Mouse (Mus musculus) forebrain, embryonic 16.5 days (tissue): ENCODE results near the gene Smg9. TPM values are rescaled to one million over a fixed set of nuclear protein-coding genes. Genes with fewer than 3 reads are reported as not detected.
A peak's percentile ranks its signal among the peaks of the same experiment; 100 is the strongest.

Experiments
- ATAC-seq: fragments of 200-750 bp; cut with Nextera tagmentation; 2 replicates; pipeline ENCODE4 v1.8.0; 2017; ENCODE audit warnings: mild to moderate bottlenecking, moderate library complexity
- H3K27ac ChIP-seq: fragments of 300-500 bp; sonication (generic); 2 replicates; pipeline ENCODE4 v1.5.1; 2014; ENCODE audit warnings: low read length, control low read depth
- H3K27me3 ChIP-seq: fragments of 300-500 bp; sonication (generic); replicated peaks from 2 replicates; pipeline ENCODE4 v1.6.1; 2014; ENCODE audit warnings: low read length; ENCODE audit not compliant: control insufficient read depth, insufficient read depth
- H3K36me3 ChIP-seq: fragments of 300-500 bp; sonication (generic); 2 replicates; pipeline ENCODE4 v1.6.1; 2014; ENCODE audit not compliant: control insufficient read depth, insufficient read depth
- H3K4me1 ChIP-seq: fragments of 300-500 bp; sonication (generic); replicated peaks from 2 replicates; pipeline ENCODE4 v1.6.1; 2014; ENCODE audit warnings: low read length; ENCODE audit not compliant: control insufficient read depth, insufficient read depth
- H3K4me2 ChIP-seq: fragments of 300-500 bp; sonication (generic); 2 replicates; pipeline ENCODE4 v1.6.1; 2014; ENCODE audit warnings: mild to moderate bottlenecking, low read length, control low read depth
- H3K4me3 ChIP-seq: fragments of 300-500 bp; sonication (generic); replicated peaks from 2 replicates; pipeline ENCODE4 v1.5.1; 2014; ENCODE audit warnings: mild to moderate bottlenecking, low read length, control low read depth
- H3K9ac ChIP-seq: fragments of 300-500 bp; sonication (generic); replicated peaks from 2 replicates; pipeline ENCODE4 v1.6.1; 2014; ENCODE audit warnings: low read depth, low read length, control low read depth
- H3K9me3 ChIP-seq: fragments of 300-500 bp; sonication (generic); 2 replicates; pipeline ENCODE4 v1.6.1; 2016; ENCODE audit warnings: low read length; ENCODE audit not compliant: control insufficient read depth
- WGBS: fragments of 180-500 bp; shearing (Covaris S2); extraction: QIAGEN DNeasy Blood & Tissue Kit; methylation state at CpG from one replicate; pipeline ENCODE4 v1.1.7; 2014; 5-methylcytosine and 5-hydroxymethylcytosine counted together
- polyA plus RNA-seq: library from polyadenylated mRNA; unstranded; fragments of >200 nt; fragmentation: Nextera tagmentation; extraction: Ambion mirVana; gene quantifications from 2 replicates; pipeline ENCODE4 v1.2.1, GENCODE M21; 2015

Smg9 gene
- polyA plus RNA-seq, 1 experiment from 2014 or later: 35.2 TPM

- H3K27ac ChIP-seq: no peak overlapping the region
- WGBS: 10% methylated on average over 11 of the region's 11 CpGs
- no peaks in the 10 kb centered on the region for H3K9me3 ChIP-seq
- no peak overlapping the region for H3K9ac ChIP-seq
- no peak overlapping the region for H3K4me3 ChIP-seq
- H3K27me3 ChIP-seq: no peaks in the 10 kb centered on the region
- no peaks in the 10 kb centered on the region for H3K36me3 ChIP-seq
- no peaks in the 10 kb centered on the region; the same call in 1 of the 2 replicates for H3K4me1 ChIP-seq
- ATAC-seq: peak; percentile 59
- H3K4me2 ChIP-seq: peak overlapping the region; percentile 35
These were observed 14.6 kb upstream of the Smg9 start for GRCm38 (mm10) chr7:24384827-24385226.

- Histone ChIP-seq H3K9me3 (no peaks in the 10 kb centered on the region), H3K9ac (no peak overlapping the region), H3K4me2 (no peak overlapping the region), H3K27ac (no peak overlapping the region), H3K36me3 (no peaks in the 10 kb centered on the region), H3K4me1 (no peaks in the 10 kb centered on the region; the same call in 1 of the 2 replicates), H3K27me3 (no peaks in the 10 kb centered on the region), H3K4me3 (no peak overlapping the region)
- no peak for ATAC-seq
- WGBS: 88% methylated on average over 10 of the region's 10 CpGs
These were observed 12.3 kb upstream of the Smg9 start for GRCm38 (mm10) chr7:24387059-24387556.

GRCm38 (mm10) chr7:24389516-24390187 lies 9.8 kb upstream of the Smg9 start:
- no peaks in the 10 kb centered on the region for H3K27me3 ChIP-seq
- WGBS: 70% methylated on average over 13 of the region's 13 CpGs
- H3K36me3 ChIP-seq: no peaks in the 10 kb centered on the region
- H3K9ac ChIP-seq: no peak overlapping the region
- no peak for ATAC-seq
- H3K27ac ChIP-seq: no peak overlapping the region
- no peak overlapping the region for H3K4me3 ChIP-seq
- no peaks in the 10 kb centered on the region for H3K9me3 ChIP-seq
- no peaks in the 10 kb centered on the region; the same call in 1 of the 2 replicates for H3K4me1 ChIP-seq
- no peak overlapping the region for H3K4me2 ChIP-seq

GRCm38 (mm10) chr7:24390512-24390911 lies 8.9 kb upstream of the Smg9 start:
- H3K36me3 ChIP-seq: no peaks in the 10 kb centered on the region
- no peak overlapping the region for H3K9ac ChIP-seq
- WGBS: 69% methylated on average over 7 of the region's 7 CpGs
- H3K4me2 ChIP-seq: no peak overlapping the region
- no peak overlapping the region for H3K27ac ChIP-seq
- no peaks in the 10 kb centered on the region for H3K27me3 ChIP-seq
- H3K4me1 ChIP-seq: no peaks in the 10 kb centered on the region
- ATAC-seq: no peak
- H3K4me3 ChIP-seq: no peak overlapping the region
- no peaks in the 10 kb centered on the region for H3K9me3 ChIP-seq

- Histone ChIP-seq H3K9ac (no peak overlapping the region), H3K4me3 (no peak overlapping the region), H3K9me3 (no peaks in the 10 kb centered on the region), H3K4me2 (no peak overlapping the region), H3K4me1 (no peaks in the 10 kb centered on the region), H3K36me3 (no peaks in the 10 kb centered on the region), H3K27ac (no peak overlapping the region), H3K27me3 (no peaks in the 10 kb centered on the region)
- WGBS: 45% methylated on average over 5 of the region's 5 CpGs
- 0 out of 2 replicates have a peak, but pooled peaks have one; percentile 45 for ATAC-seq
These were observed 8.3 kb upstream of the Smg9 start for GRCm38 (mm10) chr7:24391077-24391476.

- no peak for ATAC-seq
- H3K9me3 ChIP-seq: no peaks in the 10 kb centered on the region
- H3K9ac ChIP-seq: no peak overlapping the region
- no peaks in the 10 kb centered on the region for H3K36me3 ChIP-seq
- no peak overlapping the region for H3K4me2 ChIP-seq
- no peak overlapping the region for H3K4me3 ChIP-seq
- no peaks in the 10 kb centered on the region for H3K27me3 ChIP-seq
- H3K4me1 ChIP-seq: no peaks in the 10 kb centered on the region
- WGBS: 75% methylated on average over 2 of the region's 2 CpGs
- no peak overlapping the region for H3K27ac ChIP-seq
These were observed 7.7 kb upstream of the Smg9 start for GRCm38 (mm10) chr7:24391687-24392086.

GRCm38 (mm10) chr7:24394054-24394453 lies 5.4 kb upstream of the Smg9 start:
- no peak overlapping the region for H3K4me3 ChIP-seq
- no peaks in the 10 kb centered on the region for H3K9me3 ChIP-seq
- 72% methylated on average over 3 of the region's 3 CpGs for WGBS
- H3K36me3 ChIP-seq: no peaks in the 10 kb centered on the region
- no peak for ATAC-seq
- no peak overlapping the region for H3K9ac ChIP-seq
- H3K27ac ChIP-seq: no peak overlapping the region
- no peak overlapping the region for H3K4me2 ChIP-seq
- H3K27me3 ChIP-seq: no peaks in the 10 kb centered on the region
- no peaks in the 10 kb centered on the region for H3K4me1 ChIP-seq

- ATAC-seq: no peak
- WGBS: 86% methylated on average over 15 of the region's 15 CpGs
- H3K4me3 ChIP-seq: no peak overlapping the region
- no peak overlapping the region for H3K9ac ChIP-seq
- H3K4me2 ChIP-seq: no peak overlapping the region
- no peaks in the 10 kb centered on the region for H3K36me3 ChIP-seq
- no peak overlapping the region for H3K27ac ChIP-seq
- no peaks in the 10 kb centered on the region for H3K4me1 ChIP-seq
- no peaks in the 10 kb centered on the region for H3K27me3 ChIP-seq
- H3K9me3 ChIP-seq: no peaks in the 10 kb centered on the region
These were observed 4.8 kb upstream of the Smg9 start for GRCm38 (mm10) chr7:24394475-24395161.

GRCm38 (mm10) chr7:24396832-24397231 lies 2.6 kb upstream of the Smg9 start:
- Histone ChIP-seq H3K4me1 (peaks cover 6% of the 10 kb centered on the region; the same call in 1 of the 2 replicates), H3K27me3 (no peaks in the 10 kb centered on the region)
- 79% methylated on average over 11 of the region's 11 CpGs for WGBS

More at GRCm38 (mm10) chr7:24396832-24397231, 2.6 kb upstream of the Smg9 start:
- no peak for ATAC-seq
- no peak overlapping the region for H3K4me2 ChIP-seq
- H3K9ac ChIP-seq: no peak overlapping the region
- no peak overlapping the region for H3K27ac ChIP-seq
- H3K36me3 ChIP-seq: no peaks in the 10 kb centered on the region
- no peak overlapping the region for H3K4me3 ChIP-seq
- no peaks in the 10 kb centered on the region for H3K9me3 ChIP-seq
